Mouse (Mus musculus) v-Abl transformed pro-B cells (cell line): ENCODE results near the gene Gm2042.
"Not testable (repeated sequence)": the region's sequence is repeated elsewhere in the genome, so short reads cannot be mapped to it uniquely, and the experiment has no call there.

Experiments
- in situ Hi-C, 2 experiments: fragments of 400-800 bp; cut with MboI; formaldehyde crosslinking; loops; one replicate each; pipeline ENCODE4 v1.15.1; 2025; ENCODE audit not compliant: unreplicated experiment in 2 of 2

The Gm2042 gene

GRCm38 (mm10) chr12:87953780-87954179 lies at the start of gene Gm2042:
Gene Gm2042, plus strand, starts transcription at chr12:87954080.
- in situ Hi-C loops, result not testable (repeated sequence)

DNA sequence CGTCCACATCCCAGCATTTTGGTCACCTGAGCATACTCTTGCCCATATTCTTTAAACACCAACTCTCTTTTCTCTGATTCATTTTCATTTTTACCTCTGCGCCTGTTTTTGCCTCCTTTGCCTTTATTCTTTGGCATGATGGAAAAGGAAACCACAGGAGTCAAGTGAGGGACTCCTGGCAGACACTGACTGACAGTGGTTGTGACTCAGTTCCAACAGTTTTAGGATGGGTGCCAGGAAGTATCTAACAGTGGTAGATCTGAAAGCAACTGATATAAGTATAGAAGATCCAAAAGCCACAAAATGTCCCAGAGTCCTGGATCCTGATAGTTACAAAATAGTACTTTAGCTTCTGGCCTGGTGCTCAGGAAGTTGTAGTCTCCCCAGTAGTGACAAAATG lies 34.2 kb upstream of the Gm2042 start, which contains the start of gene Gm2035:
Gm2035 (minus strand) TSS at position 137 of the 400 bp plus-strand sequence.
- in situ Hi-C loops, result not testable (repeated sequence)

DNA sequence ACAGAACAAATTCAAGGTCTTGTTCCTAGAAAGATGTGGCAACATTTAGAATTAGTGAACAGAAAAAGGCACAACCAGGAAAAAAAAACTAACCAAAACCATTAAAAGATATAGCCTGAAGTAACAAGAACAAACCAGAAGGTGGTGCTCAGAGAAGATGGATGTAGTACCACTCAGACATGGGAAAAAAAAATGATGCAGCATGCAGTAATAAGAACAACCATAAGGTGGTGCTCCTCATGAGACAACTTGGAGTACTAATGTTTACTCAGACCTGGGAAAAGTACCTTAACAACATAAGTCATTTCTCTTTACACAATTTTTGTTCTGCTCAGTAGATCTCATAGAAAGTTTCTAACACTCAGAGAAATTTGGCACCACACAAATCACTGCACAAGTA lies 30.1 kb downstream of the Gm2042 start:
- in situ Hi-C loops, result not testable (repeated sequence)

- in situ Hi-C loops, result not testable (repeated sequence)
Measured at GRCm38 (mm10) chr12:88004118-88004517, 50.2 kb downstream of the Gm2042 start.
